Mouse (Mus musculus) hindbrain, embryonic 10.5 days (tissue): ENCODE results near the gene Insc. TPM values are rescaled to one million over a fixed set of nuclear protein-coding genes. Genes with fewer than 3 reads are reported as not detected.
A peak's percentile ranks its signal among the peaks of the same experiment; 100 is the strongest.

Experiments used
- DNase-seq: peaks from one replicate; pipeline ENCODE4 v3.0.0-alpha.2; 2017; ENCODE audit warnings: low spot score
- H3K27ac ChIP-seq: fragments of 300-500 bp; sonication (generic); 2 replicates; pipeline ENCODE4 v1.5.1; 2016; ENCODE audit warnings: mild to moderate bottlenecking, moderate library complexity
- H3K27me3 ChIP-seq: fragments of 300-500 bp; sonication (generic); 2 replicates; pipeline ENCODE4 v1.6.1; 2016; ENCODE audit warnings: mild to moderate bottlenecking; ENCODE audit not compliant: poor library complexity, insufficient read depth, severe bottlenecking
- H3K36me3 ChIP-seq: fragments of 300-500 bp; sonication (generic); 2 replicates; pipeline ENCODE4 v1.6.1; 2016; ENCODE audit warnings: mild to moderate bottlenecking, moderate library complexity
- H3K4me1 ChIP-seq: fragments of 300-500 bp; sonication (generic); replicated peaks from 2 replicates; pipeline ENCODE4 v1.6.1; 2016; ENCODE audit warnings: mild to moderate bottlenecking
- H3K4me3 ChIP-seq: fragments of 300-500 bp; sonication (generic); 2 replicates; pipeline ENCODE4 v1.5.1; 2016; ENCODE audit warnings: mild to moderate bottlenecking, moderate library complexity
- H3K9me3 ChIP-seq: fragments of 300-500 bp; sonication (generic); 2 replicates; pipeline ENCODE4 v1.6.1; 2016; ENCODE audit warnings: mild to moderate bottlenecking, moderate library complexity
- WGBS: fragments of 180-500 bp; shearing (Covaris S2); methylation state at CpG from one replicate; pipeline ENCODE4 v1.1.7; 2016; 5-methylcytosine and 5-hydroxymethylcytosine counted together
- polyA plus RNA-seq: library from polyadenylated mRNA; unstranded; fragments of >200 nt; fragmentation: Nextera tagmentation; extraction: Ambion mirVana; gene quantifications from 2 replicates; pipeline ENCODE4 v1.2.1, GENCODE M21; 2016

The Insc gene
- polyA plus RNA-seq, 1 experiment from 2014 or later = 8.1 TPM

GRCm38 (mm10) chr7:114740360-114741165 is 2.9 kb upstream of the Insc start:
- peaks cover 19% of the 10 kb centered on the region for H3K4me1 ChIP-seq
- H3K4me3 ChIP-seq = no peak overlapping the region
- no peak overlapping the region for H3K27ac ChIP-seq
- no peaks in the 10 kb centered on the region for H3K36me3 ChIP-seq
- DNase-seq = no peak
- no peaks in the 10 kb centered on the region for H3K9me3 ChIP-seq
- 50% methylated on average over 6 of the region's 6 CpGs for WGBS
- peaks cover 14% of the 10 kb centered on the region for H3K27me3 ChIP-seq

- DNase-seq = no peak
- WGBS = 73% methylated on average over 3 of the region's 3 CpGs
- H3K9me3 ChIP-seq = no peaks in the 10 kb centered on the region
Observed at GRCm38 (mm10) chr7:114744639-114745245, 1.2 kb downstream of the Insc start.

GRCm38 (mm10) chr7:114745481-114746271 is 2.2 kb downstream of the Insc start:
- DNase-seq = peak; percentile 40
- Histone ChIP-seq H3K9me3 (no peaks in the 10 kb centered on the region), H3K4me3 (peak overlapping the region; percentile 56), H3K27me3 (peaks cover 35% of the 10 kb centered on the region), H3K27ac (peak overlapping the region; percentile 79), H3K36me3 (no peaks in the 10 kb centered on the region), H3K4me1 (peaks cover 28% of the 10 kb centered on the region)
- 5% methylated on average over 34 of the region's 34 CpGs for WGBS

More at GRCm38 (mm10) chr7:114744639-114745245, 1.2 kb downstream of the Insc start:
- Histone ChIP-seq H3K27ac (no peak overlapping the region), H3K4me3 (no peak overlapping the region; the same call in 1 of the 2 replicates), H3K27me3 (peaks cover 35% of the 10 kb centered on the region), H3K4me1 (peaks cover 30% of the 10 kb centered on the region), H3K36me3 (no peaks in the 10 kb centered on the region)

GRCm38 (mm10) chr7:114747596-114747995 is 4.1 kb downstream of the Insc start:
- H3K9me3 ChIP-seq = no peaks in the 10 kb centered on the region
- peak overlapping the region; percentile 36; the same call in 1 of the 2 replicates for H3K27ac ChIP-seq
- no peak overlapping the region for H3K4me3 ChIP-seq
- peaks cover 35% of the 10 kb centered on the region for H3K27me3 ChIP-seq
- H3K4me1 ChIP-seq = peaks cover 29% of the 10 kb centered on the region
- peak; percentile 34 for DNase-seq
- H3K36me3 ChIP-seq = no peaks in the 10 kb centered on the region
- 52% methylated on average over 3 of the region's 3 CpGs for WGBS

- 0 out of 2 replicates have a peak overlapping the region, but pooled peaks have one; percentile 36 for H3K27ac ChIP-seq
- WGBS = 65% methylated on average over 4 of the region's 4 CpGs
- H3K9me3 ChIP-seq = no peaks in the 10 kb centered on the region
- H3K36me3 ChIP-seq = no peaks in the 10 kb centered on the region
- H3K4me3 ChIP-seq = no peak overlapping the region
- DNase-seq = no peak
- H3K4me1 ChIP-seq = peaks cover 33% of the 10 kb centered on the region
- peaks cover 35% of the 10 kb centered on the region for H3K27me3 ChIP-seq
Observed at GRCm38 (mm10) chr7:114748239-114748638, 4.7 kb downstream of the Insc start.

GRCm38 (mm10) chr7:114753471-114753870 is 10.0 kb downstream of the Insc start:
- Histone ChIP-seq H3K9me3 (no peaks in the 10 kb centered on the region), H3K27me3 (0 out of 2 replicates have a peak, but pooled peaks cover 4% of the 10 kb centered on the region), H3K36me3 (no peaks in the 10 kb centered on the region), H3K4me1 (peaks cover 29% of the 10 kb centered on the region), H3K27ac (peak overlapping the region; percentile 74), H3K4me3 (no peak overlapping the region)
- 59% methylated on average over 2 of the region's 2 CpGs for WGBS
- DNase-seq = peak; percentile 44

- Histone ChIP-seq H3K9me3 (no peaks in the 10 kb centered on the region), H3K27ac (peak overlapping the region; percentile 74)
- WGBS = 57% methylated on average over 1 of the region's 1 CpGs
Observed at GRCm38 (mm10) chr7:114754196-114754595, 10.7 kb downstream of the Insc start.

GRCm38 (mm10) chr7:114754626-114755025 is 11.1 kb downstream of the Insc start:
- no peak for DNase-seq
- H3K4me1 ChIP-seq = peaks cover 29% of the 10 kb centered on the region
- H3K27ac ChIP-seq = peak overlapping the region; percentile 74
- H3K4me3 ChIP-seq = 0 out of 2 replicates have a peak overlapping the region, but pooled peaks have one; percentile 9
- H3K27me3 ChIP-seq = no peaks in the 10 kb centered on the region
- no peaks in the 10 kb centered on the region for H3K36me3 ChIP-seq
- WGBS = 80% methylated on average over 8 of the region's 8 CpGs
- no peaks in the 10 kb centered on the region for H3K9me3 ChIP-seq

More at GRCm38 (mm10) chr7:114754196-114754595, 10.7 kb downstream of the Insc start:
- Histone ChIP-seq H3K4me3 (0 out of 2 replicates have a peak overlapping the region, but pooled peaks have one; percentile 9), H3K27me3 (0 out of 2 replicates have a peak, but pooled peaks cover 1% of the 10 kb centered on the region), H3K36me3 (no peaks in the 10 kb centered on the region), H3K4me1 (peaks cover 29% of the 10 kb centered on the region)
- no peak for DNase-seq

GRCm38 (mm10) chr7:114762660-114763059 is 19.2 kb downstream of the Insc start:
- H3K4me1 ChIP-seq = no peaks in the 10 kb centered on the region
- H3K9me3 ChIP-seq = no peaks in the 10 kb centered on the region
- DNase-seq = no peak
- H3K27ac ChIP-seq = no peak overlapping the region
- no peaks in the 10 kb centered on the region for H3K27me3 ChIP-seq
- H3K4me3 ChIP-seq = no peak overlapping the region
- 75% methylated on average over 2 of the region's 2 CpGs for WGBS
- no peaks in the 10 kb centered on the region for H3K36me3 ChIP-seq

- Histone ChIP-seq H3K27me3 (no peaks in the 10 kb centered on the region), H3K9me3 (no peaks in the 10 kb centered on the region), H3K4me1 (no peaks in the 10 kb centered on the region), H3K4me3 (no peak overlapping the region), H3K36me3 (no peaks in the 10 kb centered on the region), H3K27ac (no peak overlapping the region)
- no peak for DNase-seq
- WGBS = 80% methylated on average over 3 of the region's 3 CpGs
Observed at GRCm38 (mm10) chr7:114765273-114765672, 21.8 kb downstream of the Insc start.

GRCm38 (mm10) chr7:114766523-114766922 is 23.0 kb downstream of the Insc start:
- DNase-seq = no peak
- no peak overlapping the region for H3K27ac ChIP-seq
- H3K4me3 ChIP-seq = no peak overlapping the region
- no peaks in the 10 kb centered on the region for H3K36me3 ChIP-seq
- no peaks in the 10 kb centered on the region for H3K4me1 ChIP-seq
- H3K9me3 ChIP-seq = no peaks in the 10 kb centered on the region
- H3K27me3 ChIP-seq = no peaks in the 10 kb centered on the region
- WGBS = 90% methylated on average over 3 of the region's 3 CpGs

GRCm38 (mm10) chr7:114768516-114768915 is 25.0 kb downstream of the Insc start:
- Histone ChIP-seq H3K36me3 (no peaks in the 10 kb centered on the region), H3K9me3 (no peaks in the 10 kb centered on the region), H3K4me3 (no peak overlapping the region), H3K27ac (no peak overlapping the region), H3K4me1 (no peaks in the 10 kb centered on the region), H3K27me3 (no peaks in the 10 kb centered on the region)
- DNase-seq = no peak
- WGBS = 91% methylated on average over 5 of the region's 5 CpGs
